Mouse (Mus musculus) heart, adult 9 months (tissue): ENCODE results near the gene Anapc2.

Experiments
- DNase-seq, 2 experiments: peaks; one replicate each; pipeline ENCODE4 v3.0.0; 2022; ENCODE audit warnings: low spot score in 2 of 2

Gene Anapc2

DNA sequence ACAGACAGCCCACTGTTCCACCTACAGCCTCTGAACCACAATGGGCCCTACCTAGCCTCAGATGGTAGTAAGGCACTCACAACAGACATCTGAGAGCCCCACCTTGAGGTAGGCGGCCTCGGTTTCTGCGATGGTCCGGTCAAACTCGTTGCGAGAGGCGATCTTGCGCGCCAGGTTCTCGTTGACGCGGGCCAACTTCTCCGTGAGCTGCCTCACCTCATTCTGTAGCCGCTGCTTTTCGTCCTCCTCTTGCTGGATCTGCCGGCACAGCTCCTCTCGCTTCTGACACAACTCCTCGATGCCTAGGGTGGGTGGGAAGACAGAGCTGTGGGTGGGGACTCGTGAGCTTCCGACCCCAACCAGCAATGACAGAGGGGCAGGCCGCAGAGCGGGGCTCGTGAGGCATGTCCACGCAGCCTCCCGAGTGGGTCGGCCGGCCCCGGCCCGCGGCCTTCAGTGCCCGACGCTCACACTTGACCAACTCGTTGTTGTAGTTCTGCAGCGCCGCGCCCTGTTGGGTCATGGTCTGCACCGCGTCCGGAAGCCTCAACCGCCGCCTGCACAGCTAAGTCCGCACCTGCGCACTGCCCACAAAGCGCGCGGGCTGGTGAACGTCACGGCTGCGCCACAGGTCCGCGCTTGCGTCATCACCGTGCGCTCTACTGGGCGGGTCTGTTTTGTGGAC is at the start of gene Anapc2, which contains the start of gene Ssna1:
Gene Anapc2 (plus strand): TSS at position 652 of the 685 bp plus-strand sequence.
Gene Ssna1 (minus strand): TSS at position 612 of the 685 bp plus-strand sequence.
- peak; percentile 95 to 96 for DNase-seq

DNA sequence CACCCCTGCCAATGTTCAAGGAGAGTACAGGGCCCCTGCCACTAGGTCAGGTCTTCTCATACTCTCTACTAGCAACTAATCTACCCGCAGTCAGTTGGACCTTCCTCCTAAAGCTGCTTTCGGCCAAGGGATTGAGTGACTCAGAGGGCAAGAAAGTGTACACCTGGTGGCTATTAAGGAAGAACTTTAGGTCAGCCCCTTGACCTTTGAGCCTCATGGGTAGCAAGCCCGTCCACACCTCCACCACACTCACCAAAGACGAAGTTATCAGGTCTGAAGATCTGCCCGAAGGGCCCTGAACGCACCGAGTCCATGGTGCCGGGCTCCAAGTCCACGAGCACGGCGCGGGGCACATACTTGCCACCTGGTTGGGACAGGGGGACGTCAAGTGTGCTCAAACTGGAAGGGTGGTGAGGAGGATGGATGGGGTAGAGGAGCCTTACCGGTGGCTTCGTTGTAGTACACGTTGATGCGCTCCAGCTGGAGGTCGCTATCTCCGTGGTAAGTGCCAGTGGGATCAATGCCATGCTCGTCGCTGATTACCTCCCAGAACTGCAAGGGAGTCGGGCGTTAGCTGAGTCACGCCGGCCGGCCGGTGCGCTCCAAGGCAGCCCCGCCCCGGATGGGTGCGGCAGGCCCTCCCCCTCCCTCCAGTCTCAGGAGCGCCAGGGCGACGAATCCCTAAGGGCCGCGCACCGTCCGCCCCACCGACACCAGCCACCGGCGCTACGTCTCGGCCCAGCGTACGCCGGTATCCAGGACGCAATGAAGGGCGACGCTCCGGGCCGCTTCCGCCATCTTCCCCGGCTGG is 48.4 kb upstream of the Anapc2 start:
- peak; percentile 84 to 86 for DNase-seq

DNA sequence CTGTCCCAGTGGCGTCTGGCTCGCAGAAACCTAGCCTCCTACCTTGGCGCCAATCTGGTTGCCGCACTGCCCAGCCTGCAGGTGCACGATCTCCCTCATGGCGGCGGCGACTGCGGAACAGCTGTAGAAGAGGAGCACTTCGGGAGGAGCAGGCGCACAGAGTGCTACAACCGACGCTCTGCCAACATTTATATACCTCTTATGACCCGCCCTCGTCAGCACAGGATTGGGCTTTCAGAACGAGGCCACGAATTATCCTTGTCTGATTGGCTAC is 47.8 kb upstream of the Anapc2 start, which contains the start of gene Tubb4b:
Gene Tubb4b (minus strand): TSS at position 211 of the 274 bp plus-strand sequence.
- DNase-seq: no peak

DNA sequence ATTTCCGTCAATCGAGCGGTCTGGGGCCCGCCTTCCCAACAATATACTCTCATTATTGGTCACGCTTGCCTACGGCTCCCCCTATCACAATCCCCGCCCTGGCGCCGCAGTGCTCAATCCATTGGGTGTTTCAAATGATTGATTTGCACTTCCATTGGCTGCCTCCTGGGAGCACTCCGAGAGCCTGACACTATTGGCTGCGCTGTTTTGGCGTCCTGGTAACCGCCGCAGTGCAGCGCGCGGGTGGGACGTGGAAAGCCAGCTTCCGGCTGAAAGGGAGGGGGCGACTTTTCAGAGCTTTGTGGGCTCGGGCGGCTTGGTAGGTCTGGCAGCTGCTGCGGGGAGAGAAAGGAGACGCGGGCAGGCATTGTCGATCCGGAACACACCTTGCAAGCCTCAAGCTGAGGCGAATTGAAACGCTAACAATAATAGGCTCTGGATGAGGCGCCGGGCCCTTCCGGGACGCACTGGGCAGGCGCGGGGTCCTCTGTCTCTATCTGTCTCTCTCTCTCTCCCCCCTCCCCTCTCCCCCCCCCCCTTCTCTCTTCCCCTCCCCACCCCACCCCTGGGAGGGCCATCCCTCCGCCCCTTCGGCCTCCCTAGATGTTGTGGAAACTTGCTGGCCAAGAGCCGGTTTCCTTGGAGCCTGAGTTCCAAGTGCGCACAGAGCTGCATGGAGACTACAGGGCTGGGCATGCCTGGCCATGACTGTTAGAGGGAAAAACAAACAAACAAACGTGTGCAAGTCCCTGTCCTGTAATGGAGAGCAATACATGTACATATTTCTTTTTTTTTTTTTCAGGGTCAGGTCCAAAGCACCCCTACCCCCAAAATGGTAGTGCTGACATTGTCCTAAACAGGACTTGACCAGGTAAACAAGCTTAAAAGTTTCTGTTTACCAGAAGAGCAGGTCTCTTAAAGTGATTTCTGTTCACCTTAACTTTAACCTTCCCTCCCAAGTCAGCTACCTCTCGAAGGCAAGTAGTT is 47.2 kb upstream of the Anapc2 start:
- peak; percentile 100 for DNase-seq

DNA sequence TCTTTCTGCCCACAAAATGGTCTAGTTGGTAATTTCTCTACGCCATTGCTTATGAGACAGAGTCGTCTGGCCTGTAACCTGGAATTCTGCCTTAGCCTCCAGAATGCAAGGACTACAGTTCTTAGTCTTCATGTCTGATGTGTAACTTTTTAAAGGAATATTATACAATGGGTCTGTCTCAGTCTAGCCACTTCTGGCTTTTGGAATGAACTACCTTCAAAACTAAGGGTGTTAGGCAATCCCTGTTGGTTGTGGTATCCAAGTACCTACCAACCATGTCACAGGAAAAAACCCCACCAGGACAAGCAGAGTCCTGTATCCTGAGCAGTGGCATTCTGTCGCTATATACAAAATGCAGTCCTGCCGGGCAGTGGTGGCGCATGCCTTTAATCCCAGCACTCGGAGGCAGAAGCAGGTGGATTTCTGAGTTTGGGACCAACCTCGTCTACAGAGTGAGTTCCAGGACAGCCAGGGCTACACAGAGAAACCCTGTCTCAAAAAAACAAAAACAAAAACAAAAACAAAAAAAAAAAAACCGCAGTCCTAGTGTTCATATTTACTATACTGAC is 46.4 kb upstream of the Anapc2 start:
- DNase-seq: no peak

DNA sequence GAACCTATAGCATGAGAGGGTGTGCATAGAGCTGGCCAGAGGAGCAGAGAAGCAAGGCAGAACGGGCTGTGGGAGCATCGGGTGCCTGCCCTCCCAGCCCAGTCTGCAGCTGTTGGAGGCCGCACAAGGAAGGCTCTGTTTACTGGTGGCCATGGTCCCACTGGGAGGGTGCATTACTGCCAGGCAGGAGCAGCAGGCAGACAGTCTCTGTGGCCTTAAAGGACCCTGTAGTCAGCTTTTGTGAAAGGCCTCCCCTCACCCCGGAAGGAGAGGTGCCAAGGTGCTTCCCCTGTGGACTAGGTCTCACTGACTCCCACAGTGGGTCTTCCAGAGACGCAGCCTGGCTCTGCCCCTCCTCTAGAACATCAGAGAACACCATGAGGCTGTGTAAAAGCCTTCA is 45.4 kb upstream of the Anapc2 start:
- no peak for DNase-seq

DNA sequence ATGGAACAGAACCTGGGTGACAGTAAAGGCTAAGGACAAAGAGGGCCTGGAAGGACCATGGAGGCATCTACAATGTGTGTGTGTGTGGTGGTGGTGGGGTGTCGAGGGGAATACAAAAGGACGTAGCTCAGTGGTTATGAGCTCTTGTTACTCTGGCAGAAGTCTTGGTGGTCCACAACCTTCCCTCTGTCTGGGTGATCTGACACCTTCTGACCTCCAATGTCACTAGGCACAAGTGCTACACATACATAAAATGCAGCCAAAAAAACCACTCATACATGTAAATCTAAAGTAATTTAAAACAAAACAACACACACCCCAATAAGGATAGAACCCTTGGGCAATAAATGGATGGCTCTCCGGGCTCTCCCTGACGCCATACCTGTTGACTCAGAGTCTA is 44.9 kb upstream of the Anapc2 start:
- no peak for DNase-seq

DNA sequence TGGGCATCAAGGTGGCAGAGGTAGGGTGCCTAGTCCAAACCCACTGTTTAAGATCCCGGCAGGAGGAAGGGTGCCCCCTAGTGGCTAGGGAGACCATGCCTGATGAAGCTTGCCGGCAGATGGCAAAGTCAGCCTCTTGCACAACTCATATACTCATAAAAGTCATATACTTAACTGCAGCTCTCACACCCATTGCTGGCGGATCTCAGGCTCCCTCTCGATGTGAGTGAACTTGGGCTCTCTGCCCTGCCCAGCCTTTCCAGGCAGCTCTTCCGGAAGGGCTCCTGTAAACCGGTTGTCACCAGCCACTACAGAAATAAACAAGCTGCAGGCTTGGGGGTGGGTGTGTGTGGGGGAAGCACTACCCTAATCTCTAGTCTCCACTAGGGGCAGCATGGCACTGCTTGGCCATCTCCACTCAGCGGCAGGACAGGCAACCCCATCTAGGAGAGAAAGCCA is 43.8 kb upstream of the Anapc2 start:
- peak; percentile 90 to 92 for DNase-seq

DNA sequence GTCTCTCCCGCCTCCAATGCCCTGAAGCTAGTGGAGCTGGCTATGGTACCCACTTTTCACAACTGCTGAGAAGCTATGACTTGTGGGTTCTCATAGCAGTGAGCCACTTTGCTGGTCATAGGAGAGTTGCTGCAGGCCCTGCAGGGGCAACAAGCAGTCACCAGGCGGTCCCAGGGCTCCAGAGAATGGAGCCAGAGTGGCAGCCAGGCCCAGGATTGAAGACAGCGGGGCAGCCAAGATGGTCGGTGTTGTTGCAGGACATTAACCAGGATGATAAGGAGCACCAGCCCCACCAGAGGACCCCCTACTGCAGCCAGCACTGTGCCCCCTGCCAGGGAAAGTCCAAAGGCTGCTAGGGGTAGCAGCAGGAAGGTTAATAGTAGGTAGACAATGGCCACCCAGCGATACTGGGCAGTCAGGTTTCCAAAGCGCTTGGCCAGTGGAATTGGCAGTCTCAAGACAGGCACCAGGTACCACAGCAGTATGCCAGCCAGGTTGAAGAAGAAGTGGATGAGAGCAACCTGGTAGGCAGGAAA is 43.2 kb upstream of the Anapc2 start:
- DNase-seq: no peak

DNA sequence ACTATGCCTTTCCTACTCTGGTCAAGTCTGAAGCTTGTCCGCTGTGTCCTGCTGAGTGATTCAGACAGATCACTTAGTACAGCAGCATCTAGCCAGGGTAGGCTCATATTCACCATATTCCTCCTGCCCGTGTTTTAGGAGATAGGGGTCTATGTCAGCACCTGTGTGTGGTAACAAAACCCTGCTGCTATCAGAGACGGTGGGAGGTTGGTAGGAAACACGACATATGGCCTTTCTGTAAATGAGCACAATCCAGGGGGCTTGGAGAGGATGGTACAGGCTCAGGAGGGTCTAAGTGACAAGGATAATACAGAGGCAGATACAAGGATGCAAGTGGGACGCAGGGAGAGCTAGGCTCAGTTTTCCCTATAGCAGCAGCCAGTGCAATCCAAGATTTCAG is 42.7 kb upstream of the Anapc2 start:
- no peak for DNase-seq

DNA sequence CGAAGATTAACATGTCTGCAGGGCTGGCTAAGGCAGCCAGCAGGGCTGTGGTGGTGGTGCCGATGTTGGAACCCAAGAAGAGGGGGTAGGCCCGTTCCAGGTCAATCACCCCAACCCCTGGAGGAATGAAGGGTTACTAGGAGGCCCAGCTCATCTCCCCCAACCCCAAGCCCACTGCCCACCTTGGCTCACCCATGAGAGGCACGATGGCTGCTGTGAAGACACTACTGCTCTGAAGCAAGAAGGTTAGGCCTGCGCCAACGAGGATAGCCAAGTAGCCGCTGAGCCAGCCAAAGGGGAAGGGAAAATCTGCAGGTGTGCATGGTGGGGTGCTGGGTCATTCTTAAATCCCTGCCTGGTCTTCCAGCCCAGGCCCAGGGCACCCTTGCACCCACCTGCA is 41.7 kb upstream of the Anapc2 start:
- no peak for DNase-seq

DNA sequence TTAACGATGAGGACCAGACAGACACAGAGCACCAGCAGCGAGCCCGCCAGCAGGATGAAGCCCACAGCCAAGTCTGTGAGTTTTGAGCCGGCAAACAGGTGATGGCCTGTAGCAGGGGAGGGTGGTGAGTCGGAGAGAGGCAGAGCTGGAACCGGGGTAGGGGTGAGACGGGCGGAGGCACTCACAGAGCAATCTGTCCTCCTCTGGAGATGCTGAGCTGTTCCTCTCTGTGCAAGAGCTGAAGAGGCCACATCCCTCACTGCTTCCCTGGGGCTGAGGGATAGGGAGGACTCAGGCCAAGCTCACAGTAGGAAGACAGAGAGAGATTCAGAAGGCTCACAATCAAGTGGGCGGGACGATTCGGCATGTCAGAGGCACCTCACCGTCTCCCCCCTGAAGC is 41.2 kb upstream of the Anapc2 start:
- no peak for DNase-seq

DNA sequence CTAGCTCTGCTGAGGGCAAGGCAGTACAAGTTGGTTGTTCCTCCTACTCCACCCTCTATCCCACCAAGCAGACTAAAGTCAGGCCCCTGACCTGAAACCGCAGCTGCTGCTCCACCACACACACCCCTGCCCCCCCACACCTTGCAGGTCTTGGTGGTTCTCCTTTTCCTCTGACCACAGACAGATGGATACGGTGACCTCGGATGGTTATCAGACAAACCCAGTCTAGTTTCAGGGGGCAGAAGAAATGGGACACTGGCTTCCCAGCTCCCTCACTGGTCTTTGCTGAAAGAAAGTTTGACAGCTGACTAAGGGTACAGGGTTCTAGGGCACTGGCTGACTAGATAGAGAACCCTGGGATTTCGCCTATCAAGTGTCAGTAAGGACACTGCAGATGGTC is 38.9 kb upstream of the Anapc2 start:
- DNase-seq: no peak

DNA sequence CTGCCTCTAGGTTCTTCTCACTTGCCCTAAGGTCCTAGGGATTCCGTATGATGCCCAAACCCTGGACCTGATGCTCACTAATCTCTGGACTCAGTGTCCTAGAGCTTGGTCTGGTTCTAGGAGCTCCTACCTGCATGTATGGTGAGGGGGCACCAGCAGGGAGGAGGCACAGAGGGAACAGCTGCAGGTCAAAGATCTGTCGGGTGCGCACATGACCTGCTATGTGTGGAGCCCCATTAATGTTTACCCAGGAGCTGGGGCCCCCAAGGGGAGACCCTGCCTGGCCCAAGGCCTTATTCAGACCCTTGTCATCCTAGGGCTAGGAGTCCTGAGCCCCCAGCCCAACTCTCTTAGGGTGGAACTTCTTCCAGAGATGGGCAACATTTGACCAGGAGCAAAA is 38.2 kb upstream of the Anapc2 start, which contains the start of gene Slc34a3:
Gene Slc34a3 (minus strand): TSS at position 315 of the 400 bp plus-strand sequence.
- DNase-seq: no peak

DNA sequence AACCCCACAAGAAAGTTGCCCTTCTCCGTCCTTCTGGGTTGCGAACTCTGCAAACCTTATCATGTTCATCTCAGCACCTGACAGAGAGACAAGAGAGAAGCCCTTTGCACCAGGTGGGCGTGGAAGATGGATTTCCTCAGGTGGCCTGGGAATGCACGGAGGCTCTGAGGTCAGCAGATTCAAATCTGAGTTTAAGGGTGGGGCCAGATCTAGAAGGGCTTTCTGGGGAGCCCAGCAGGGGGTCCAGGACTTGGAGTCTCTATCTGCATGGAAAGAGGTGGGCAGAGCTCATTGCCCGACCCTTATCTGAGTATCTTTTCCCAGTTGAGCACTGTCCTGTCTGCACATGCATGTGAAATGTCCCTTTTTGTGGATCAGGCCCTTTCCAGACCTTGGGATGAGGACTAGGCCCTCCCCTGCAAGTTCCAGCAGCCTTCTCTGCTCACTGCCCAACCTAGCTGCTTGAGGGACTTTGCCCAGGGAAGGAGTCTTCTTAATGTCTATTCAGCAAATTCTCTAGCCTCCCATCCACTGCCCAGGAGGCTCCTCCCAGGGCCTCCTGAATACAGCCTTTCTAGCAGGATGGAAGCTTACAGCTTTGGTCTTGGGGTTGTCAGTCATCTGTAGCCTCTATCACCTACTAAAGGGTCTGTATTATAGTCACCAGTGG is 37.6 kb upstream of the Anapc2 start:
- no peak for DNase-seq

DNA sequence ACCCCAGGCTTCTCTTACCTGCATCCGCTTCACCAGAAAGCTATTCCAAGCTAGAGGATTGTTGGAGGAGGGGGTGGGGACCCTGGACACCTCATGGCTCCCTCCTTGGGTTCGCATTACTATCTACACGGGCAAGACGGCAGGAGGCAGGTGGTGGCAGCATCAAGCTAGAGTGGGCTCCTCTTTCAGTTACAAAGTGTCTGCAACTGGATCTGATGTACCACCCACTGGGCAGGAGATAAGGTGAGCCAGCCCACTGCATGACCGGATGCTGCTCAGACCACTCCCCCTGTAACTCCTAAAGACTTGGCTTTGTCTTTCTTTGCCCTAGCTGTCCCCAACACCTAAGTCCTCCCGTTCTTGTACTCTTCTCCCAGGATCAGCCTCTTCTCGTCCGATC is 35.7 kb upstream of the Anapc2 start, which contains the start of gene Rnf224:
Gene Rnf224 (minus strand): TSS at position 174 of the 400 bp plus-strand sequence.
- no peak for DNase-seq

DNA sequence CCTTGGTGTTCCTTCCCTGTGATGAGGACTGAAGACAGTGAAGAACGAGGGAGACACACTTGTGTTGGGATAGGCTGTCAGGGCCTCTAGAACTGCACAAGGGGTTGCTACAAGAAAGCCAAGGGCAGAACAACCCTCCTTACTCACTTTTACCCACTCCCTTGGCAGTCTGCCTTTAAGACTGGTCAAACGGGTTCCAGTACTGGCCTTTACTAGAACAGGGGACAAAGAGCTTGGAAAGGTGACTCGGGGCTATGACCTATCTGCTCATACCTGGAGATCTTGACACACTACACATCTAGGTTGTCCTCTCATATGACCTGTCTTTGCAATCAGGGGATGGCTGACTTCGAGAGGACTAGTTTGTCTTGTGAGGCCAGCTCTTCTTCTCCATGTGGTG is 34.8 kb upstream of the Anapc2 start:
- no peak for DNase-seq

DNA sequence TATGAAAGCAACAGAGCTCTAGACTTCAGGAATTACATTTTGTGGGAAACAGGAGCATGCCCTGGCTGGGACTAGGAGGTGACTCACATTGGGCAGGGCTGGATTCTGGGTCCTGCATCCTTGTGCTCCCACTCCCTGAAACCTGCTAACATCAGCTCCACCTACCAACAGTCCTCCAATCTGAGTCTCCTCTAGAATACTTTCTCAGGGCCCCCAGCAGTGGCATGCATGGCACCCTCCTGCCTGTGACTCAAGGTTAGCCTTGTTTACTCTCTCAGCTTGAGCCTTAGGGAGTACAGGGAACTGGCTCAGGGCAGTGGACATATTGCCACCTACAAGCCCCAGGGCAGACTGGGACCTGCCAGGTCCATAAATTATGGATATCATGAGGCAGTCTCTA is 34.2 kb upstream of the Anapc2 start:
- DNase-seq: no peak

DNA sequence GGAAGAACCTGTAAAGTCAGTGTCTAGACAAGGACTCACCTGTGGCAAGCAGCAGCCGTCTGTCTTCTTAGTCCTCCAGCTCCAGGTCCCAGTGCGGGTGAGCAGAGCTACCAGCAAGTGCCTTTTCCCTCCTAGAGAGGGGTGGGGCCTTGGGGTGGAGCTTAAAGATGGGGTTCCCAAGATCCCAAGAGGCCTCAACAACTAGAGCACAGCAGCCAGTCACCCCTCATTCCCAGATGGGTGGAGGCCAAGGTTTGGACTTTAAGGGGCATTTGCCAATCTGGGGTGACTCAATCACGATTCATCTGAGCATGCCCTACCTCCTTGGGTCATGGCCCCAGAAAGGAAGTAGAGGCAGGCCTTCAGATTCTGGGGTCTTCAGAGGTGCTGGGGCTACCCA is 32.5 kb upstream of the Anapc2 start:
- DNase-seq: no peak

DNA sequence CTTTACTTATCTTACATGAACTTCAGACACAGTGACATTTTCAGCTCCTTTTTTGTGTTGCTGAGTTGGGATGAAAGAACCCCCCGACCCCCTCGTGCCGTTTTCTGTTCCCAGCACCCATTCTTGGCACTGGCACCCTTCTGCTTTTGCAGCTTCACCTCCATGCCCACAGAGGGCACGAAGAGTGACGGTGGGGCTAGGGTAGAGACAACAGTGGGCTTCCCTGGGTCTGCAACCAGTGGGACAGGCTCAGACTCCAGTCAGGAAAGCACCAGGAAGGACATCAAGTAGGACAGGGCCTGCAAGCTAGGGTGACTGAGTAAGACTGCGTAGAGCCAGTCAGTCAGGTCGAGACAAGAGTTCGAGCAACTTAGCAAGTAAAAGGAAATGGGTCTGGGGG is 32.0 kb upstream of the Anapc2 start:
- DNase-seq: no peak
